Mouse (Mus musculus) limb, embryonic 14.5 days (tissue): ENCODE measurements around the gene Eif5a. TPM values are rescaled to one million over a fixed set of nuclear protein-coding genes. Genes with fewer than 3 reads are reported as not detected.

Experiments used
- ATAC-seq: fragments of 200-750 bp; cut with Nextera tagmentation; 2 replicates; pipeline ENCODE4 v1.8.0; 2017; ENCODE audit warnings: low read depth, moderate number of reproducible peaks, moderate TSS enrichment; ENCODE audit not compliant: low FRiP score
- DNase-seq: peaks from one replicate; pipeline ENCODE4 v3.0.0-alpha.2; 2015; ENCODE audit warnings: low spot score
- H3K27ac ChIP-seq: fragments of 300-500 bp; sonication (generic); replicated peaks from 2 replicates; pipeline ENCODE4 v1.5.1; 2014; ENCODE audit warnings: low read depth, mild to moderate bottlenecking, low read length, moderate library complexity, mixed read lengths
- H3K27me3 ChIP-seq: fragments of 300-500 bp; sonication (generic); 2 replicates; pipeline ENCODE4 v1.6.1; 2014; ENCODE audit warnings: low read length, mixed read lengths; ENCODE audit not compliant: control insufficient read depth, insufficient read depth
- H3K36me3 ChIP-seq: fragments of 300-500 bp; sonication (generic); 2 replicates; pipeline ENCODE4 v1.6.1; 2014; ENCODE audit warnings: mild to moderate bottlenecking, low read length, moderate library complexity, mixed read lengths; ENCODE audit not compliant: control insufficient read depth, insufficient read depth
- H3K4me1 ChIP-seq: fragments of 300-500 bp; sonication (generic); 2 replicates; pipeline ENCODE4 v1.6.1; 2014; ENCODE audit warnings: antibody characterized with exemption, low read length, mixed read lengths; ENCODE audit not compliant: control insufficient read depth, insufficient read depth
- H3K4me2 ChIP-seq: fragments of 300-500 bp; sonication (generic); replicated peaks from 2 replicates; pipeline ENCODE4 v1.6.1; 2014; ENCODE audit warnings: low read depth, mild to moderate bottlenecking, low read length, moderate library complexity; ENCODE audit not compliant: severe bottlenecking
- H3K4me3 ChIP-seq: fragments of 300-500 bp; sonication (generic); replicated peaks from 2 replicates; pipeline ENCODE4 v1.5.1; 2014; ENCODE audit warnings: low read length
- H3K9ac ChIP-seq: fragments of 300-500 bp; sonication (generic); 2 replicates; pipeline ENCODE4 v1.6.1; 2014; ENCODE audit warnings: mild to moderate bottlenecking, low read depth, low read length, moderate library complexity; ENCODE audit not compliant: severe bottlenecking
- H3K9me3 ChIP-seq: fragments of 300-500 bp; sonication (generic); 2 replicates; pipeline ENCODE4 v1.6.1; 2016; ENCODE audit warnings: low read length; ENCODE audit not compliant: control insufficient read depth
- POLR2A ChIP-seq: fragments of 200-500 bp; IDR thresholded peaks from 2 replicates; pipeline ENCODE4 v1.8.0; 2012; ENCODE audit warnings: inconsistent platforms, mild to moderate bottlenecking, moderate library complexity, borderline replicate concordance; ENCODE audit not compliant: insufficient read depth, insufficient read length; ENCODE audit errors: extremely low read depth
- WGBS: fragments of 180-500 bp; shearing (Covaris S2); extraction: QIAGEN DNeasy Blood & Tissue Kit; methylation state at CpG from one replicate; pipeline ENCODE4 v1.1.7; 2014; 5-methylcytosine and 5-hydroxymethylcytosine counted together
- microRNA-seq: library from miRNA; unstranded; fragments of <30 nt; microRNA quantifications from one replicate; pipeline ENCODE4, GENCODE M21; 2016
- polyA plus RNA-seq, 2 experiments: library from polyadenylated mRNA; depleted of rRNA in 1 of 2; stranded (reverse) in 1 of 2; unstranded in 1 of 2; fragments of >200 nt; fragmentation: Nextera tagmentation in 1 of 2; extraction: Ambion mirVana in 1 of 2; gene quantifications; 2 replicates each; pipeline versions ENCODE4 v1.2.1 to v1.2.3; 2012 to 2014

Eif5a gene
- polyA plus RNA-seq, 2 experiments, result 1,079 to 1,603 TPM

- whole genome bisulfite sequencing, result 66% methylated on average over 7 of the region's 7 CpGs
- no peak overlapping the region for H3K4me2 ChIP-seq
- no peaks in the 10 kb centered on the region for H3K27me3 ChIP-seq
- peak; percentile 58 for DNase-seq
- TF ChIP-seq POLR2A, result no peak
- H3K36me3 ChIP-seq, result no peaks in the 10 kb centered on the region
- peaks cover 22% of the 10 kb centered on the region for H3K4me1 ChIP-seq
- no peak overlapping the region for H3K4me3 ChIP-seq
- no peak for ATAC-seq
- no peaks in the 10 kb centered on the region for H3K9me3 ChIP-seq
- H3K27ac ChIP-seq, result peak overlapping the region; percentile 38
- no peak overlapping the region for H3K9ac ChIP-seq
These were observed 45.6 kb downstream of the Eif5a start for GRCm38 (mm10) chr11:69876186-69876585.

- H3K27ac ChIP-seq, result no peak overlapping the region
- no peaks in the 10 kb centered on the region for H3K36me3 ChIP-seq
- 75% methylated on average over 4 of the region's 4 CpGs for whole genome bisulfite sequencing
- no peaks in the 10 kb centered on the region for H3K9me3 ChIP-seq
- ATAC-seq (no peak), DNase-seq (no peak)
- TF ChIP-seq POLR2A, result no peak
- peaks cover 7% of the 10 kb centered on the region; the same call in 1 of the 2 replicates for H3K4me1 ChIP-seq
- H3K4me2 ChIP-seq, result no peak overlapping the region
- H3K27me3 ChIP-seq, result no peaks in the 10 kb centered on the region
- H3K9ac ChIP-seq, result no peak overlapping the region
- no peak overlapping the region for H3K4me3 ChIP-seq
These were observed 49.3 kb downstream of the Eif5a start for GRCm38 (mm10) chr11:69872451-69872850.

GRCm38 (mm10) chr11:69871822-69872221 is 49.9 kb downstream of the Eif5a start:
- Histone ChIP-seq H3K9ac (no peak overlapping the region), H3K9me3 (no peaks in the 10 kb centered on the region), H3K27me3 (no peaks in the 10 kb centered on the region), H3K27ac (no peak overlapping the region), H3K4me2 (no peak overlapping the region), H3K4me1 (peaks cover 5% of the 10 kb centered on the region; the same call in 1 of the 2 replicates), H3K36me3 (no peaks in the 10 kb centered on the region), H3K4me3 (no peak overlapping the region)
- 79% methylated on average over 7 of the region's 7 CpGs for WGBS
- TF ChIP-seq POLR2A, result no peak
- DNase-seq, result no peak
- no peak for ATAC-seq

GRCm38 (mm10) chr11:69870289-69871069 is 51.3 kb downstream of the Eif5a start:
- Histone ChIP-seq H3K4me3 (no peak overlapping the region), H3K36me3 (no peaks in the 10 kb centered on the region), H3K27ac (no peak overlapping the region), H3K4me1 (no peaks in the 10 kb centered on the region), H3K9me3 (no peaks in the 10 kb centered on the region), H3K4me2 (no peak overlapping the region), H3K9ac (no peak overlapping the region), H3K27me3 (no peaks in the 10 kb centered on the region)
- 84% methylated on average over 2 of the region's 2 CpGs for WGBS
- ATAC-seq (no peak), DNase-seq (no peak)
- TF ChIP-seq POLR2A, result no peak

GRCm38 (mm10) chr11:69867335-69867734 is 54.4 kb downstream of the Eif5a start:
- no peak overlapping the region for H3K27ac ChIP-seq
- no peak for TF ChIP-seq POLR2A
- H3K4me1 ChIP-seq, result no peaks in the 10 kb centered on the region
- H3K9me3 ChIP-seq, result no peaks in the 10 kb centered on the region
- WGBS, result 70% methylated on average over 9 of the region's 9 CpGs
- no peak overlapping the region for H3K4me2 ChIP-seq
- no peak for DNase-seq
- H3K4me3 ChIP-seq, result no peak overlapping the region
- ATAC-seq, result no peak
- H3K27me3 ChIP-seq, result no peaks in the 10 kb centered on the region
- H3K36me3 ChIP-seq, result no peaks in the 10 kb centered on the region
- H3K9ac ChIP-seq, result no peak overlapping the region

Small RNAs within 50 kb of the gene (microRNA-seq; reads per million reads assigned to microRNA genes)
- not detected for gene Mir6924

Other genes with a start within 250 kb of the Eif5a start
Only the 30 nearest of the 38 such genes appear.
- gene Polr2a, start 163.3 kb downstream of the Eif5a start, polyA plus RNA-seq (2012; rRNA removed), result 76.6 and 100 TPM in 2 replicates
- gene Polr2a, start 163.3 kb downstream of the Eif5a start, polyA plus RNA-seq (2014; fragmentation: Nextera tagmentation; extraction: Ambion mirVana), result 40.7 and 45.3 TPM in 2 replicates
- 0.14 and 0.23 TPM in 2 replicates for gene Slc35g3, start 160.0 kb downstream of the Eif5a start, polyA plus RNA-seq (2012; rRNA removed)
- 0.21 TPM in 1 of 2 replicates, not detected in the other for gene Slc35g3, start 160.0 kb downstream of the Eif5a start, polyA plus RNA-seq (2014; fragmentation: Nextera tagmentation; extraction: Ambion mirVana)
- 12.8 and 14.3 TPM in 2 replicates for gene Zbtb4, start 156.0 kb downstream of the Eif5a start, polyA plus RNA-seq (2012; rRNA removed)
- 4.1 and 5.0 TPM in 2 replicates for gene Zbtb4, start 156.0 kb downstream of the Eif5a start, polyA plus RNA-seq (2014; fragmentation: Nextera tagmentation; extraction: Ambion mirVana)
- gene Chrnb1, start 126.0 kb downstream of the Eif5a start, polyA plus RNA-seq (2012; rRNA removed), result 69.4 and 81.0 TPM in 2 replicates
- gene Chrnb1, start 126.0 kb downstream of the Eif5a start, polyA plus RNA-seq (2014; fragmentation: Nextera tagmentation; extraction: Ambion mirVana), result 14.1 and 19.0 TPM in 2 replicates
- 17.2 and 17.5 TPM in 2 replicates for gene Fgf11, start 120.1 kb downstream of the Eif5a start, polyA plus RNA-seq (2012; rRNA removed)
- 2.2 and 3.4 TPM in 2 replicates for gene Fgf11, start 120.1 kb downstream of the Eif5a start, polyA plus RNA-seq (2014; fragmentation: Nextera tagmentation; extraction: Ambion mirVana)
- 1.8 TPM in 2 replicates for gene Tmem102, start 116.3 kb downstream of the Eif5a start, polyA plus RNA-seq (2012; rRNA removed)
- gene Tmem102, start 116.3 kb downstream of the Eif5a start, polyA plus RNA-seq (2014; fragmentation: Nextera tagmentation; extraction: Ambion mirVana), result 5.4 and 5.9 TPM in 2 replicates
- gene Gm39566, start 106.7 kb downstream of the Eif5a start, polyA plus RNA-seq (2012; rRNA removed), result not detected in 2 replicates
- not detected in 2 replicates for gene Gm39566, start 106.7 kb downstream of the Eif5a start, polyA plus RNA-seq (2014; fragmentation: Nextera tagmentation; extraction: Ambion mirVana)
- not detected in 2 replicates for gene Spem2, start 103.5 kb downstream of the Eif5a start, polyA plus RNA-seq (2012; rRNA removed)
- not detected in 2 replicates for gene Spem2, start 103.5 kb downstream of the Eif5a start, polyA plus RNA-seq (2014; fragmentation: Nextera tagmentation; extraction: Ambion mirVana)
- 0.65 and 0.79 TPM in 2 replicates for gene Spem1, start 99.8 kb downstream of the Eif5a start, polyA plus RNA-seq (2012; rRNA removed)
- 0.18 TPM in 1 of 2 replicates, not detected in the other for gene Spem1, start 99.8 kb downstream of the Eif5a start, polyA plus RNA-seq (2014; fragmentation: Nextera tagmentation; extraction: Ambion mirVana)
- 96.0 and 123 TPM in 2 replicates for gene Nlgn2, start 84.2 kb downstream of the Eif5a start, polyA plus RNA-seq (2012; rRNA removed)
- 11.1 and 13.4 TPM in 2 replicates for gene Nlgn2, start 84.2 kb downstream of the Eif5a start, polyA plus RNA-seq (2014; fragmentation: Nextera tagmentation; extraction: Ambion mirVana)
- 240 and 292 TPM in 2 replicates for gene Tmem256, start 83.4 kb downstream of the Eif5a start, polyA plus RNA-seq (2012; rRNA removed)
- 368 and 382 TPM in 2 replicates for gene Tmem256, start 83.4 kb downstream of the Eif5a start, polyA plus RNA-seq (2014; fragmentation: Nextera tagmentation; extraction: Ambion mirVana)
- gene Plscr3, start 75.6 kb downstream of the Eif5a start, polyA plus RNA-seq (2012; rRNA removed), result 190 and 214 TPM in 2 replicates
- 137 and 140 TPM in 2 replicates for gene Plscr3, start 75.6 kb downstream of the Eif5a start, polyA plus RNA-seq (2014; fragmentation: Nextera tagmentation; extraction: Ambion mirVana)
- 2.8 TPM in 2 replicates for gene Tnk1, start 63.2 kb downstream of the Eif5a start, polyA plus RNA-seq (2012; rRNA removed)
- 3.2 and 3.3 TPM in 2 replicates for gene Tnk1, start 63.2 kb downstream of the Eif5a start, polyA plus RNA-seq (2014; fragmentation: Nextera tagmentation; extraction: Ambion mirVana)
- gene Tmem95, start 43.9 kb downstream of the Eif5a start, polyA plus RNA-seq (2012; rRNA removed), result not detected in 2 replicates
- not detected in 2 replicates for gene Tmem95, start 43.9 kb downstream of the Eif5a start, polyA plus RNA-seq (2014; fragmentation: Nextera tagmentation; extraction: Ambion mirVana)
- 5.1 and 5.3 TPM in 2 replicates for gene Kctd11, start 40.6 kb downstream of the Eif5a start, polyA plus RNA-seq (2012; rRNA removed)
- gene Kctd11, start 40.6 kb downstream of the Eif5a start, polyA plus RNA-seq (2014; fragmentation: Nextera tagmentation; extraction: Ambion mirVana), result 6.0 and 6.5 TPM in 2 replicates
- gene Acap1, start 26.4 kb downstream of the Eif5a start, polyA plus RNA-seq (2012; rRNA removed), result 2.1 and 2.2 TPM in 2 replicates
- 2.1 TPM in 2 replicates for gene Acap1, start 26.4 kb downstream of the Eif5a start, polyA plus RNA-seq (2014; fragmentation: Nextera tagmentation; extraction: Ambion mirVana)
- 8.6 and 8.9 TPM in 2 replicates for gene 2810408A11Rik, start 21.0 kb downstream of the Eif5a start, polyA plus RNA-seq (2012; rRNA removed)
- gene 2810408A11Rik, start 21.0 kb downstream of the Eif5a start, polyA plus RNA-seq (2014; fragmentation: Nextera tagmentation; extraction: Ambion mirVana), result 8.9 and 12.3 TPM in 2 replicates
- gene Neurl4, start 20.9 kb downstream of the Eif5a start, polyA plus RNA-seq (2012; rRNA removed), result 74.3 and 74.6 TPM in 2 replicates
- gene Neurl4, start 20.9 kb downstream of the Eif5a start, polyA plus RNA-seq (2014; fragmentation: Nextera tagmentation; extraction: Ambion mirVana), result 11.4 and 15.0 TPM in 2 replicates
- gene Gps2, start 8.1 kb downstream of the Eif5a start, polyA plus RNA-seq (2012; rRNA removed), result 94.0 and 110 TPM in 2 replicates
- 67.3 and 74.4 TPM in 2 replicates for gene Gps2, start 8.1 kb downstream of the Eif5a start, polyA plus RNA-seq (2014; fragmentation: Nextera tagmentation; extraction: Ambion mirVana)
- 70.1 and 92.8 TPM in 2 replicates for gene Ybx2, start 13.8 kb upstream of the Eif5a start, polyA plus RNA-seq (2012; rRNA removed)
- 7.2 and 10.2 TPM in 2 replicates for gene Ybx2, start 13.8 kb upstream of the Eif5a start, polyA plus RNA-seq (2014; fragmentation: Nextera tagmentation; extraction: Ambion mirVana)
- 31.0 and 40.4 TPM in 2 replicates for gene Slc2a4, start 26.2 kb upstream of the Eif5a start, polyA plus RNA-seq (2012; rRNA removed)
- 19.3 and 20.9 TPM in 2 replicates for gene Slc2a4, start 26.2 kb upstream of the Eif5a start, polyA plus RNA-seq (2014; fragmentation: Nextera tagmentation; extraction: Ambion mirVana)
- 6.3 and 8.7 TPM in 2 replicates for gene Cldn7, start 42.8 kb upstream of the Eif5a start, polyA plus RNA-seq (2012; rRNA removed)
- 6.1 and 7.6 TPM in 2 replicates for gene Cldn7, start 42.8 kb upstream of the Eif5a start, polyA plus RNA-seq (2014; fragmentation: Nextera tagmentation; extraction: Ambion mirVana)
- 117 and 125 TPM in 2 replicates for gene Ctdnep1, start 59.2 kb upstream of the Eif5a start, polyA plus RNA-seq (2012; rRNA removed)
- 38.3 and 40.1 TPM in 2 replicates for gene Ctdnep1, start 59.2 kb upstream of the Eif5a start, polyA plus RNA-seq (2014; fragmentation: Nextera tagmentation; extraction: Ambion mirVana)
- 101 and 111 TPM in 2 replicates for gene Elp5, start 60.6 kb upstream of the Eif5a start, polyA plus RNA-seq (2012; rRNA removed)
- 118 and 122 TPM in 2 replicates for gene Elp5, start 60.6 kb upstream of the Eif5a start, polyA plus RNA-seq (2014; fragmentation: Nextera tagmentation; extraction: Ambion mirVana)
- gene Gabarap, start 69.2 kb upstream of the Eif5a start, polyA plus RNA-seq (2012; rRNA removed), result 431 and 477 TPM in 2 replicates
- gene Gabarap, start 69.2 kb upstream of the Eif5a start, polyA plus RNA-seq (2014; fragmentation: Nextera tagmentation; extraction: Ambion mirVana), result 574 and 593 TPM in 2 replicates
- 66.7 and 69.2 TPM in 2 replicates for gene Phf23, start 73.8 kb upstream of the Eif5a start, polyA plus RNA-seq (2012; rRNA removed)
- gene Phf23, start 73.8 kb upstream of the Eif5a start, polyA plus RNA-seq (2014; fragmentation: Nextera tagmentation; extraction: Ambion mirVana), result 51.7 and 60.5 TPM in 2 replicates
- gene Dvl2, start 78.6 kb upstream of the Eif5a start, polyA plus RNA-seq (2012; rRNA removed), result 65.4 and 81.0 TPM in 2 replicates
- 40.3 and 47.0 TPM in 2 replicates for gene Dvl2, start 78.6 kb upstream of the Eif5a start, polyA plus RNA-seq (2014; fragmentation: Nextera tagmentation; extraction: Ambion mirVana)
- gene Acadvl, start 93.5 kb upstream of the Eif5a start, polyA plus RNA-seq (2012; rRNA removed), result 52.9 and 55.4 TPM in 2 replicates
- 71.8 and 77.0 TPM in 2 replicates for gene Acadvl, start 93.5 kb upstream of the Eif5a start, polyA plus RNA-seq (2014; fragmentation: Nextera tagmentation; extraction: Ambion mirVana)
- 89.6 and 99.8 TPM in 2 replicates for gene Dlg4, start 95.0 kb upstream of the Eif5a start, polyA plus RNA-seq (2012; rRNA removed)
- 9.7 and 10.0 TPM in 2 replicates for gene Dlg4, start 95.0 kb upstream of the Eif5a start, polyA plus RNA-seq (2014; fragmentation: Nextera tagmentation; extraction: Ambion mirVana)
- 1.6 and 2.3 TPM in 2 replicates for gene Asgr1, start 132.1 kb upstream of the Eif5a start, polyA plus RNA-seq (2012; rRNA removed)
- gene Asgr1, start 132.1 kb upstream of the Eif5a start, polyA plus RNA-seq (2014; fragmentation: Nextera tagmentation; extraction: Ambion mirVana), result 0.99 and 1.2 TPM in 2 replicates